Mouse (Mus musculus) mature B cell (primary cell): Measurements from ENCODE around the gene Tmem43.

ENCODE experiments used
- in situ Hi-C: fragments of 300-500 bp; cut with MboI; formaldehyde crosslinking; loops from 2 replicates; pipeline ENCODE4 v1.14.3; 2019

Gene Tmem43

GRCm38 (mm10) chr6:91488496-91489212, 15.2 kb downstream of the Tmem43 start:
- in situ Hi-C loops = no loop called here

GRCm38 (mm10) chr6:91489872-91490271, 16.4 kb downstream of the Tmem43 start:
- in situ Hi-C loops = no loop called here

GRCm38 (mm10) chr6:91491004-91491403, 17.5 kb downstream of the Tmem43 start:
- in situ Hi-C loops = no loop called here

GRCm38 (mm10) chr6:91493053-91493452, 19.6 kb downstream of the Tmem43 start:
- in situ Hi-C loops = no loop called here

- in situ Hi-C loops = no loop called here
Measured at GRCm38 (mm10) chr6:91494526-91494925, 21.0 kb downstream of the Tmem43 start.

- in situ Hi-C loops = no loop called here
Measured at GRCm38 (mm10) chr6:91503302-91503701, 29.8 kb downstream of the Tmem43 start.

GRCm38 (mm10) chr6:91506036-91506435, 32.5 kb downstream of the Tmem43 start:
- in situ Hi-C loops = no loop called here

GRCm38 (mm10) chr6:91508041-91508440, 34.5 kb downstream of the Tmem43 start:
- in situ Hi-C loops = no loop called here

GRCm38 (mm10) chr6:91509326-91509725, 35.8 kb downstream of the Tmem43 start:
- in situ Hi-C loops = no loop called here

- in situ Hi-C loops = no loop called here
Measured at GRCm38 (mm10) chr6:91510211-91510610, 36.7 kb downstream of the Tmem43 start.

GRCm38 (mm10) chr6:91514135-91514534, 40.6 kb downstream of the Tmem43 start:
- in situ Hi-C loops = no loop called here

- in situ Hi-C loops = loop anchor here (5.0 kb wide), 1 partner anchor 43 kb away; the partner anchor contains the start of genes Chchd4 and Tmem43
Measured at GRCm38 (mm10) chr6:91514737-91515362, 41.3 kb downstream of the Tmem43 start.

- in situ Hi-C loops = loop anchor here (5.0 kb wide), 1 partner anchor 43 kb away; the partner anchor contains the start of genes Chchd4 and Tmem43
Measured at GRCm38 (mm10) chr6:91515545-91516449, 42.3 kb downstream of the Tmem43 start, which contains the start of the genes Xpc and Lsm3. Xpc (minus strand) TSS chr6:91515888. Lsm3 (plus strand) TSS chr6:91515928.

GRCm38 (mm10) chr6:91518454-91519020, 45.0 kb downstream of the Tmem43 start:
- in situ Hi-C loops = loop anchor here (5.0 kb wide), 1 partner anchor 46 kb away; the partner anchor contains the start of genes Chchd4 and Tmem43

GRCm38 (mm10) chr6:91522816-91523215, 49.3 kb downstream of the Tmem43 start:
- in situ Hi-C loops = loop anchor here (10.0 kb wide), 1 partner anchor 352 kb away; the partner anchor contains the start of gene Ccdc174

GRCm38 (mm10) chr6:91525544-91525943, 52.0 kb downstream of the Tmem43 start:
- in situ Hi-C loops = loop anchor here (10.0 kb wide), 1 partner anchor 349 kb away; the partner anchor contains the start of gene Ccdc174

- in situ Hi-C loops = loop anchor here (10.0 kb wide), 1 partner anchor 347 kb away; the partner anchor contains the start of gene Ccdc174
Measured at GRCm38 (mm10) chr6:91527227-91527860, 53.8 kb downstream of the Tmem43 start.

GRCm38 (mm10) chr6:91528265-91528664, 54.8 kb downstream of the Tmem43 start:
- in situ Hi-C loops = loop anchor here (10.0 kb wide), 1 partner anchor 347 kb away; the partner anchor contains the start of gene Ccdc174

GRCm38 (mm10) chr6:91530673-91531072, 57.2 kb downstream of the Tmem43 start:
- in situ Hi-C loops = no loop called here

GRCm38 (mm10) chr6:91531276-91531675, 57.8 kb downstream of the Tmem43 start:
- in situ Hi-C loops = no loop called here

GRCm38 (mm10) chr6:91532661-91533060, 59.2 kb downstream of the Tmem43 start:
- in situ Hi-C loops = no loop called here
